Mouse (Mus musculus) liver, postnatal 0 days (tissue): ENCODE data around the gene Dpm1. TPM values are rescaled to one million over a fixed set of nuclear protein-coding genes. Genes with fewer than 3 reads are reported as not detected.

ENCODE experiments used
- ATAC-seq: fragments of 200-750 bp; cut with Nextera tagmentation; 2 replicates; pipeline ENCODE4 v1.8.0; 2017; ENCODE audit warnings: mild to moderate bottlenecking, moderate library complexity
- DNase-seq: peaks from one replicate; pipeline ENCODE4 v3.0.0-alpha.2; 2016
- H3K27ac ChIP-seq: fragments of 300-500 bp; sonication (generic); 2 replicates; pipeline ENCODE4 v1.5.1; 2014; ENCODE audit warnings: antibody characterized with exemption, moderate library complexity, mild to moderate bottlenecking, low read depth
- H3K27me3 ChIP-seq: fragments of 300-500 bp; sonication (generic); 2 replicates; pipeline ENCODE4 v1.6.1; 2014; ENCODE audit warnings: low read length, control low read depth, mixed read lengths; ENCODE audit not compliant: insufficient read depth
- H3K36me3 ChIP-seq: fragments of 300-500 bp; sonication (generic); replicated peaks from 2 replicates; pipeline ENCODE4 v1.6.1; 2014; ENCODE audit warnings: mild to moderate bottlenecking, control low read depth, low read length, moderate library complexity, mixed read lengths; ENCODE audit not compliant: insufficient read depth
- H3K4me1 ChIP-seq: fragments of 300-500 bp; sonication (generic); 2 replicates; pipeline ENCODE4 v1.6.1; 2014; ENCODE audit warnings: antibody characterized with exemption, mild to moderate bottlenecking, control low read depth; ENCODE audit not compliant: insufficient read depth
- H3K4me2 ChIP-seq: fragments of 300-500 bp; sonication (generic); 2 replicates; pipeline ENCODE4 v1.6.1; 2014; ENCODE audit warnings: low read depth, mild to moderate bottlenecking, low read length, moderate library complexity, mixed read lengths
- H3K4me3 ChIP-seq: fragments of 300-500 bp; sonication (generic); 2 replicates; pipeline ENCODE4 v1.5.1; 2014; ENCODE audit warnings: low read depth, low read length
- H3K9ac ChIP-seq: fragments of 300-500 bp; sonication (generic); replicated peaks from 2 replicates; pipeline ENCODE4 v1.6.1; 2014; ENCODE audit warnings: mild to moderate bottlenecking, moderate library complexity
- H3K9me3 ChIP-seq: fragments of 300-500 bp; sonication (generic); 2 replicates; pipeline ENCODE4 v1.6.1; 2016; ENCODE audit warnings: mild to moderate bottlenecking, control low read depth, low read length, mixed read lengths
- CTCF ChIP-seq: sonication (generic); IDR thresholded peaks from 2 replicates; pipeline ENCODE4 v1.5.1; 2016; ENCODE audit warnings: antibody characterized with exemption, low read depth
- EP300 ChIP-seq: IDR thresholded peaks from 2 replicates; pipeline ENCODE4 v1.6.1; 2016; ENCODE audit warnings: antibody characterized with exemption, low read depth, mild to moderate bottlenecking
- WGBS: fragments of 180-500 bp; shearing (Covaris S2); extraction: QIAGEN DNeasy Blood & Tissue Kit; methylation state at CpG from one replicate; pipeline ENCODE4 v1.1.7; 2014; ENCODE audit not compliant: insufficient replicate concordance; 5-methylcytosine and 5-hydroxymethylcytosine counted together
- polyA plus RNA-seq: library from polyadenylated mRNA; unstranded; fragments of >200 nt; fragmentation: Nextera tagmentation; extraction: Ambion mirVana; gene quantifications from 2 replicates; pipeline ENCODE4 v1.2.1, GENCODE M21; 2015

Gene Dpm1
- polyA plus RNA-seq, 1 experiment from 2014 or later = 87.3 TPM

DNA sequence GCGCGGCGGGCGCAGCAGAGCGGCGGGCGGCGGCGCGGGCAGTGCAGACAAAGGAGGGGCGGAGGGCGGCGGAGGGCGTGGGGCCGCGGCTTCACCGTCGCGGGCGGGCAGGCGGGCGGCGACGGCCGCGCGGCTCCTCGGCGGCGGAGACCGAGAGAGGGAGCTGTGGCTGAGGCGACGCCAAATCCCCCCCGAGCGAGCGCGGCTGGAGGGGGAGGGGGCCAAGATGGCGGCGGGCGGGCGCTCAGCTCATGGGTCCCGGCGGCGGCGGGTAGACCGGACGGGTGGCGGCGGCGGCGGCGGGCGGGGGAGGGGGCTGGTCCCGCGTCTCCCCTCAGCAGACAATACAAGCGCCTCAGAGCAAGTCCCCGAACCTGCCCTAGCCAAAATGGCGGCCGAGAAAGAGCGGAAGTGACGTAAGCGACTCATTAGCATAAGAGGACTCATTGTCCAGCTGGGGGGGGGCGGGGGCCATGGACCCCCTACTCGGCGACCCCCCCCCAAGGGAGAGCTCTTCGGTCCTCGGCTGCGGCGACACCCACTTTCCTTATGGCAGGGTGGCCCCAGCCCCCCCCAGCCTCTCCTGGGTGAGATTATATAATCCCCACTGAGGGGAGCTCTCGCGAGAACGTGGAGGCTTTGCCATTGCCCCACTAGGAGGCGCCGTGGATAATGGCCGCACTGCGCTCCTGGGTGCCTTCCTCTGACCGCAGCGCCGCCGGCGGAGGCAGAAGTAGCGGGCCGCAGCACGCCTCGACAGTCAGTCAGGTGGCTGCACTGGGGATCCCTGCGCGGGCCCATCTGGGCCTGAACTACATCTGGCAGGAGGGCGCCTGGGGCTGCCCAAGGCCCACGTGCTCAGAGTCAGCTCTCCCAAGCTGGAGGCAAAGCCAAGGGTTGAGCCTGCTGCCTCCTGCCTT, 23.4 kb downstream of the Dpm1 start, which contains the start of gene Adnp:
Adnp (minus strand) TSS at position 388 of the 920 bp plus-strand sequence.
- no peaks in the 10 kb centered on the region for H3K9me3 ChIP-seq
- no peaks in the 10 kb centered on the region for H3K27me3 ChIP-seq
- TF ChIP-seq EP300 = peak; percentile 91
- peak; percentile 95 for TF ChIP-seq CTCF
- H3K27ac ChIP-seq = peak within 1 kb of the TSS; percentile 99
- H3K4me2 ChIP-seq = peak within 1 kb of the TSS; percentile 95
- peak; percentile 90 for ATAC-seq
- under 1% methylated on average over 44 of the region's 89 CpGs for WGBS
- DNase-seq = peak; percentile 96
- peak within 1 kb of the TSS; percentile 96 for H3K4me3 ChIP-seq
- H3K9ac ChIP-seq = peak within 1 kb of the TSS; percentile 99
- peaks cover 37% of the 10 kb centered on the region for H3K36me3 ChIP-seq
- H3K4me1 ChIP-seq = peaks cover 25% of the 10 kb centered on the region

DNA sequence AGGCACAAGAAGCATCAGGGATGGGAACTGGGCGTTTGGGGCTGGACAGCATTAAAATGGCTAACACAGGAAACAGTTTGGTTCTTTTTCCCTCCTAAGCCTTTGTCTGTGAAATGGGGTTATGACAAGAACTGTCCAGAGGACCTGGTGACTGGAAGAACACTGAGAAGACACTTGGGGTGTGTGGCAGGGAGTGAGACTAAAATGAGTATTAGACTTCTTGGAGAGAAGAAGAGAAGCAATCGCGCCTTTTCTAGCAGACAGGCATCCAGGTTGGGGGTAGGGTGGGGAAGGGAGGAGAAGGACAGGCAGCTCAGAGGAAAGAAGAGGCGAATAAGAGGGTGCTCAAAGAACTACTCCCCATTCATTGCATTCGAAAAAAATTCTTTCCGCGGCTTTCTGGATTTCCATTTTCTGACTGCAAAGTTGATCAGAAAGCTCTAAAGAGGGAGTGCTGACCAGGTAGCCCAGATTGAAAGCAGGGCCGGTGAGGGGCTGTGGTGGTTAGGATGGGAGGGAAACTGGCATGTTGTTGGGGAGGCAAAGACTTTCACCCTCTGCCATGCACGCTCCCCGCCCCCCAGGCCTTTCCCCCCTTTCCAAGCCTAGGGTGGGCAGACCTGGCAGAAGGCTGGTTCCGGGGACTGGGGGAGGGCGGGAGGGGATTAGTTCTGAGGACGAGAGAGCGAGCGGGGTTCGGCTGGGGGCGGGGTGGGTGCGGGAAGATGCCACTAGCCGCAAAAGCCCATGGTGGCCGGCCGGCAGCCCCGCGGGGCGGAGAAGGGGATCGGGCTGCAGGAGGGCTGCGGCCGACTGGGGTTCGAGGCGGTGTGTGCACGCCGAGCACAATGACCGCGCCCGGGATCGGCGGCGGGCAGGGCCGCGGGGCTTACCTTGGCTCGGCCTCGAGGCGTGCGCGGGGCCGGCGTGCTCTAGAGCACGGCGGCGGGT, 24.4 kb downstream of the Dpm1 start:
- DNase-seq = peak; percentile 58
- peak; percentile 7 for ATAC-seq
- H3K9me3 ChIP-seq = no peaks in the 10 kb centered on the region
- TF ChIP-seq EP300 (no peak), CTCF (no peak)
- under 1% methylated on average over 23 of the region's 49 CpGs for WGBS
- peaks cover 31% of the 10 kb centered on the region for H3K4me1 ChIP-seq
- H3K27me3 ChIP-seq = no peaks in the 10 kb centered on the region
- H3K36me3 ChIP-seq = peaks cover 31% of the 10 kb centered on the region
- H3K4me3 ChIP-seq = peak overlapping the region; percentile 96
- peak overlapping the region; percentile 99 for H3K27ac ChIP-seq
- peak overlapping the region; percentile 95 for H3K4me2 ChIP-seq
- H3K9ac ChIP-seq = peak overlapping the region; percentile 99

DNA sequence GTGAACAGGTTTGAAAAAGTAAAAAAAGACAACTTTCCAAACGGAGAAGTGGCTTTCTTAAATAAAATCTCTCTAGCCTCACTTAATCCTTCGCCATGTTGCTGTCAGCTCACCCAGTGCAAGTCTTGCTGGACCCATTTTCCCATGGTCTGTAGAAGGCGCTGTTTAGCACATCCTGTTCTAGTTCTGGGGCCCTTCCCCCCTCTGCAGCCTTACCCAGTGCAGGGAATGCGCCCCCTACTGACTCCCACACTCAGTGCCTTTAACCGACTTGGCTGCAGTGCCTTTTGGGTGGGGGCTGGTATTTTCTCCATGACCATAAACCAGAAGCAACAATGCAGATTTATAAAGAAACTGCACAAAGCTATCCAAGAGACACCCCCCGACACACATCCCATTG, 25.1 kb downstream of the Dpm1 start:
- DNase-seq (peak; percentile 93), ATAC-seq (peak; percentile 54)
- WGBS = 6% methylated on average over 6 of the region's 6 CpGs
- peak overlapping the region; percentile 95 for H3K4me2 ChIP-seq
- peak overlapping the region; percentile 99 for H3K27ac ChIP-seq
- TF ChIP-seq CTCF (peak; percentile 99), EP300 (peak; percentile 66)
- H3K4me3 ChIP-seq = peak overlapping the region; percentile 96
- no peaks in the 10 kb centered on the region for H3K9me3 ChIP-seq
- H3K9ac ChIP-seq = peak overlapping the region; percentile 99
- H3K27me3 ChIP-seq = no peaks in the 10 kb centered on the region
- H3K36me3 ChIP-seq = peaks cover 31% of the 10 kb centered on the region
- H3K4me1 ChIP-seq = peaks cover 38% of the 10 kb centered on the region

DNA sequence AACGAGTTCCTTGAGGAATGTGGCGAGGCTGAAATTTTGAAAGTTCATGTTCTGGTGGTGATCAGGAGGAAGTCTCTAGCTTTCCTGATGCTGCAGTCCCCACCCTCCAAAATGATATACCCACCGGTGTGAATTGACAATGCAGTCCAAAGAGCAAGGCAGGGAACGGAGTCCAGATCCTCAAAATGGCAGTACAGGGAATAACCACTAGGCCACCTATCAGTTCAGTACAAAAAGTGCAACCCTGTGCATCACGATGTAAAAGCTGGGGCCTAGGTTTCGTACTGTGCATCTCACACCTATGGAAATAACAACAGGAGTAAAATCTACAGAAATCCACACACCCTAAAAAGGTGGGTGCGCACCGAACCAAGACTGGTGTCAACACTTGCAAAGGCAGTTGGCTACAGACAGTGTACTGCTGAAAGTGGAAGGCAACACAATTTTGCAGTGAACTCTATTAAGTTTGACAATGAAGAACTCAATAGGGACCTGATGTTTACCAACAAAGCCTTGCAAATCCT, 25.9 kb downstream of the Dpm1 start:
- H3K36me3 ChIP-seq = peaks cover 28% of the 10 kb centered on the region
- H3K9me3 ChIP-seq = no peaks in the 10 kb centered on the region
- H3K27ac ChIP-seq = no peak overlapping the region
- H3K9ac ChIP-seq = 0 out of 2 replicates have a peak overlapping the region, but pooled peaks have one; percentile 6
- peak overlapping the region; percentile 96 for H3K4me3 ChIP-seq
- no peak for TF ChIP-seq CTCF
- no peak for TF ChIP-seq EP300
- DNase-seq (no peak), ATAC-seq (no peak)
- 78% methylated on average over 8 of the region's 8 CpGs for WGBS
- H3K4me1 ChIP-seq = peaks cover 42% of the 10 kb centered on the region
- H3K27me3 ChIP-seq = no peaks in the 10 kb centered on the region
- H3K4me2 ChIP-seq = peak overlapping the region; percentile 95

DNA sequence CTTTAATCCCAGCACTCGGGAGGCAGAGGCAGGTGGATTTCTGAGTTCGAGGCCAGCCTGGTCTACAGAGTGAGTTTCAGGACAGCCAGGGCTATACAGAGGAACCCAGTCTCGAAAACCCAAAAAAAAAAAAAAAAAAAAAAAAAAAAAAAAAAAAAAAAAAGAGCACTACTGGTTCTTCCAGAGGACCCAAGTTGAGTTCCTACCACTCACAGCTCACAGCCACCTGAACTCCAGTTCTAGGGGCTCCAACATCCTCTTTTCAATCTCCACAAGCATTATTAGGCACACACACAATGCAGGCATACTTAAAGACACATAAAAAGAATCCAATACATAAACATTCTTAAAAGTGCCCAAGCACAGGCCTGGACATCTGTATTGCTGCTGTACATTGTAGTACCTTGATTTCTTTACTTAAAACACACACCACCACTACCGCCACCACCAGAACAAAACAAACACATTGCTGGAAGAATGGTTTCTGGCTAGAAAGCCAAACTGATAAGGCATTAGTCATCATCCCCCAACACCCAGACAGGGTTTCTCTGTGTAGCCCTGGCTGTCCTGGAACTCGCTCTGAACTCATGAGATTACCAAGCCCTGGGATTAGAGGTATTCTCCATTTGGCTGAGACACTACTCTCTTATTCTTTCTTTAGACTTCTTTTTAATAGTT, 30.2 kb downstream of the Dpm1 start:
- Histone ChIP-seq H3K4me1 (peaks cover 46% of the 10 kb centered on the region), H3K4me2 (no peak overlapping the region), H3K36me3 (peaks cover 37% of the 10 kb centered on the region), H3K4me3 (no peak overlapping the region), H3K9me3 (no peaks in the 10 kb centered on the region), H3K27ac (no peak overlapping the region), H3K9ac (no peak overlapping the region), H3K27me3 (no peaks in the 10 kb centered on the region)
- DNase-seq = no peak
- WGBS = 58% methylated on average over 4 of the region's 5 CpGs
- ATAC-seq = no peak
- TF ChIP-seq CTCF = no peak
- TF ChIP-seq EP300 = no peak
